Mouse (Mus musculus) midbrain, embryonic 15.5 days (tissue): ENCODE data around the gene Trim52. TPM values are rescaled to one million over a fixed set of nuclear protein-coding genes. Genes with fewer than 3 reads are reported as not detected.

ENCODE experiments used
- ATAC-seq: fragments of 200-750 bp; cut with Nextera tagmentation; replicated peaks from 2 replicates; pipeline ENCODE4 v1.8.0; 2017; ENCODE audit warnings: moderate TSS enrichment
- H3K27ac ChIP-seq: fragments of 300-500 bp; sonication (generic); 2 replicates; pipeline ENCODE4 v1.5.1; 2015; ENCODE audit warnings: mild to moderate bottlenecking, inconsistent platforms
- H3K27me3 ChIP-seq: fragments of 300-500 bp; sonication (generic); replicated peaks from 2 replicates; pipeline ENCODE4 v1.6.1; 2015; ENCODE audit warnings: inconsistent platforms
- H3K36me3 ChIP-seq: fragments of 300-500 bp; sonication (generic); replicated peaks from 2 replicates; pipeline ENCODE4 v1.6.1; 2015; ENCODE audit warnings: inconsistent platforms
- H3K4me1 ChIP-seq: fragments of 300-500 bp; sonication (generic); 2 replicates; pipeline ENCODE4 v1.6.1; 2015; ENCODE audit warnings: inconsistent platforms
- H3K4me2 ChIP-seq: fragments of 300-500 bp; sonication (generic); 2 replicates; pipeline ENCODE4 v1.6.1; 2015; ENCODE audit warnings: inconsistent platforms, mild to moderate bottlenecking, moderate library complexity
- H3K4me3 ChIP-seq: fragments of 300-500 bp; sonication (generic); 2 replicates; pipeline ENCODE4 v1.5.1; 2015; ENCODE audit warnings: mild to moderate bottlenecking, inconsistent platforms
- H3K9ac ChIP-seq: fragments of 300-500 bp; sonication (generic); 2 replicates; pipeline ENCODE4 v1.6.1; 2015; ENCODE audit warnings: mild to moderate bottlenecking, inconsistent platforms
- H3K9me3 ChIP-seq: fragments of 300-500 bp; sonication (generic); 2 replicates; pipeline ENCODE4 v1.6.1; 2016; ENCODE audit warnings: inconsistent platforms
- WGBS: fragments of 180-500 bp; shearing (Covaris S2); methylation state at CpG from one replicate; pipeline ENCODE4 v1.1.7; 2015; ENCODE audit warnings: mixed read lengths; 5-methylcytosine and 5-hydroxymethylcytosine counted together
- polyA plus RNA-seq: library from polyadenylated mRNA; unstranded; fragments of >200 nt; fragmentation: Nextera tagmentation; extraction: Ambion mirVana; gene quantifications from 2 replicates; pipeline ENCODE4 v1.2.1, GENCODE M21; 2015

Gene Trim52
- not detected in 2 replicates for polyA plus RNA-seq

GRCm38 (mm10) chr14:106105980-106106379, at the start of gene Trim52:
Gene Trim52, plus strand, starts transcription at chr14:106106198.
- no peak within 1 kb of the TSS for H3K9ac ChIP-seq
- H3K9me3 ChIP-seq: no peaks in the 10 kb centered on the region
- no peak within 1 kb of the TSS for H3K27ac ChIP-seq
- H3K27me3 ChIP-seq: no peaks in the 10 kb centered on the region
- WGBS: 94% methylated on average over 21 of the region's 21 CpGs
- no peaks in the 10 kb centered on the region for H3K36me3 ChIP-seq
- ATAC-seq: no peak
- no peak within 1 kb of the TSS for H3K4me3 ChIP-seq
- no peaks in the 10 kb centered on the region for H3K4me1 ChIP-seq
- no peak within 1 kb of the TSS for H3K4me2 ChIP-seq

GRCm38 (mm10) chr14:106072608-106073007, 33.4 kb upstream of the Trim52 start:
- H3K27ac ChIP-seq: no peak overlapping the region
- no peaks in the 10 kb centered on the region for H3K4me1 ChIP-seq
- no peaks in the 10 kb centered on the region for H3K27me3 ChIP-seq
- H3K4me2 ChIP-seq: no peak overlapping the region
- no peak for ATAC-seq
- H3K9ac ChIP-seq: no peak overlapping the region
- WGBS: 84% methylated on average over 1 of the region's 1 CpGs
- H3K9me3 ChIP-seq: no peaks in the 10 kb centered on the region
- no peak overlapping the region for H3K4me3 ChIP-seq
- H3K36me3 ChIP-seq: no peaks in the 10 kb centered on the region

GRCm38 (mm10) chr14:106075181-106076064, 30.6 kb upstream of the Trim52 start:
- H3K4me3 ChIP-seq: no peak overlapping the region
- 61% methylated on average over 3 of the region's 3 CpGs for WGBS
- no peaks in the 10 kb centered on the region for H3K4me1 ChIP-seq
- 0 out of 2 replicates have a peak, but pooled peaks have one; percentile 52 for ATAC-seq
- H3K4me2 ChIP-seq: no peak overlapping the region
- no peaks in the 10 kb centered on the region for H3K9me3 ChIP-seq
- no peaks in the 10 kb centered on the region for H3K36me3 ChIP-seq
- H3K27me3 ChIP-seq: no peaks in the 10 kb centered on the region
- H3K27ac ChIP-seq: no peak overlapping the region
- no peak overlapping the region for H3K9ac ChIP-seq

GRCm38 (mm10) chr14:106088480-106089037, 17.4 kb upstream of the Trim52 start:
- H3K27me3 ChIP-seq: no peaks in the 10 kb centered on the region
- no peaks in the 10 kb centered on the region for H3K9me3 ChIP-seq
- no peaks in the 10 kb centered on the region for H3K36me3 ChIP-seq
- no peak overlapping the region for H3K4me2 ChIP-seq
- WGBS: 80% methylated on average over 13 of the region's 13 CpGs
- H3K27ac ChIP-seq: no peak overlapping the region
- H3K4me1 ChIP-seq: no peaks in the 10 kb centered on the region
- no peak for ATAC-seq
- H3K9ac ChIP-seq: no peak overlapping the region
- no peak overlapping the region for H3K4me3 ChIP-seq

GRCm38 (mm10) chr14:106096816-106097215, 9.2 kb upstream of the Trim52 start:
- no peak overlapping the region for H3K27ac ChIP-seq
- ATAC-seq: no peak
- WGBS: 93% methylated on average over 4 of the region's 4 CpGs
- no peak overlapping the region for H3K4me3 ChIP-seq
- H3K9me3 ChIP-seq: no peaks in the 10 kb centered on the region
- no peaks in the 10 kb centered on the region for H3K27me3 ChIP-seq
- no peaks in the 10 kb centered on the region for H3K4me1 ChIP-seq
- no peak overlapping the region for H3K4me2 ChIP-seq
- no peaks in the 10 kb centered on the region for H3K36me3 ChIP-seq
- H3K9ac ChIP-seq: no peak overlapping the region

- Histone ChIP-seq H3K9ac (no peak overlapping the region), H3K36me3 (no peaks in the 10 kb centered on the region), H3K4me1 (no peaks in the 10 kb centered on the region), H3K9me3 (no peaks in the 10 kb centered on the region), H3K4me3 (no peak overlapping the region), H3K27me3 (no peaks in the 10 kb centered on the region), H3K27ac (no peak overlapping the region), H3K4me2 (no peak overlapping the region)
- ATAC-seq: no peak
- 96% methylated on average over 14 of the region's 14 CpGs for WGBS
Observed at GRCm38 (mm10) chr14:106100858-106101257, 5.1 kb upstream of the Trim52 start.

GRCm38 (mm10) chr14:106106425-106106824, 427 bp downstream of the Trim52 start:
- Histone ChIP-seq H3K27me3 (no peaks in the 10 kb centered on the region), H3K9me3 (no peaks in the 10 kb centered on the region), H3K9ac (no peak overlapping the region), H3K4me1 (no peaks in the 10 kb centered on the region), H3K27ac (no peak overlapping the region), H3K36me3 (no peaks in the 10 kb centered on the region), H3K4me3 (no peak overlapping the region), H3K4me2 (no peak overlapping the region)
- 96% methylated on average over 22 of the region's 22 CpGs for WGBS
- no peak for ATAC-seq

GRCm38 (mm10) chr14:106119371-106119770, 13.4 kb downstream of the Trim52 start:
- no peak for ATAC-seq
- 80% methylated on average over 2 of the region's 2 CpGs for WGBS
- Histone ChIP-seq H3K27me3 (no peaks in the 10 kb centered on the region), H3K4me2 (no peak overlapping the region), H3K4me1 (no peaks in the 10 kb centered on the region), H3K9ac (no peak overlapping the region), H3K27ac (no peak overlapping the region), H3K9me3 (no peaks in the 10 kb centered on the region), H3K4me3 (no peak overlapping the region), H3K36me3 (no peaks in the 10 kb centered on the region)

GRCm38 (mm10) chr14:106136272-106136671, 30.3 kb downstream of the Trim52 start:
- Histone ChIP-seq H3K36me3 (no peaks in the 10 kb centered on the region), H3K9ac (no peak overlapping the region), H3K27ac (no peak overlapping the region), H3K4me1 (no peaks in the 10 kb centered on the region), H3K27me3 (no peaks in the 10 kb centered on the region), H3K4me2 (no peak overlapping the region), H3K4me3 (no peak overlapping the region), H3K9me3 (no peaks in the 10 kb centered on the region)
- ATAC-seq: no peak

- 72% methylated on average over 2 of the region's 2 CpGs for WGBS
- no peaks in the 10 kb centered on the region for H3K9me3 ChIP-seq
- H3K36me3 ChIP-seq: no peaks in the 10 kb centered on the region
- no peak overlapping the region for H3K4me3 ChIP-seq
- ATAC-seq: no peak
- no peak overlapping the region for H3K4me2 ChIP-seq
- H3K27me3 ChIP-seq: no peaks in the 10 kb centered on the region
- no peaks in the 10 kb centered on the region for H3K4me1 ChIP-seq
- H3K9ac ChIP-seq: no peak overlapping the region
- no peak overlapping the region for H3K27ac ChIP-seq
Observed at GRCm38 (mm10) chr14:106151188-106151587, 45.2 kb downstream of the Trim52 start.

GRCm38 (mm10) chr14:106154879-106155576, 49.0 kb downstream of the Trim52 start:
- Histone ChIP-seq H3K4me3 (no peak overlapping the region), H3K27me3 (no peaks in the 10 kb centered on the region), H3K4me1 (no peaks in the 10 kb centered on the region), H3K4me2 (no peak overlapping the region), H3K9me3 (no peaks in the 10 kb centered on the region), H3K9ac (no peak overlapping the region), H3K27ac (no peak overlapping the region), H3K36me3 (no peaks in the 10 kb centered on the region)
- ATAC-seq: no peak
- 89% methylated on average over 7 of the region's 7 CpGs for WGBS

- Histone ChIP-seq H3K27ac (no peak overlapping the region), H3K36me3 (no peaks in the 10 kb centered on the region), H3K4me2 (no peak overlapping the region), H3K9me3 (no peaks in the 10 kb centered on the region), H3K27me3 (no peaks in the 10 kb centered on the region), H3K4me1 (no peaks in the 10 kb centered on the region), H3K4me3 (no peak overlapping the region), H3K9ac (no peak overlapping the region)
- ATAC-seq: no peak
- WGBS: 81% methylated on average over 1 of the region's 1 CpGs
Observed at GRCm38 (mm10) chr14:106156533-106156932, 50.5 kb downstream of the Trim52 start.
